Mouse (Mus musculus): ENCODE measurements around the gene Krt16.

GRCm38 (mm10) chr11:100271878-100272277, 23.2 kb upstream of the Krt16 start:
- no peak for TF ChIP-seq CTCF (IDR thresholded peaks at IDR 0.05; ENCODE audit: borderline replicate concordance, control insufficient read depth, extremely low read depth, insufficient read depth, low read length, poor library complexity)
- no peak for TF ChIP-seq POLR2A (IDR thresholded peaks at IDR 0.05; ENCODE audit: control insufficient read depth, extremely low read depth, insufficient read depth, low read length, poor library complexity)
